Mouse (Mus musculus) hindbrain, embryonic 16.5 days (tissue): ENCODE measurements around the gene Prdm15. TPM values are rescaled to one million over a fixed set of nuclear protein-coding genes. Genes with fewer than 3 reads are reported as not detected.

Source experiments
- ATAC-seq: fragments of 200-750 bp; cut with Nextera tagmentation; 2 replicates; pipeline ENCODE4 v1.8.0; 2017; ENCODE audit warnings: moderate TSS enrichment, moderate library complexity
- H3K27ac ChIP-seq: fragments of 300-500 bp; sonication (generic); 2 replicates; pipeline ENCODE4 v1.5.1; 2014; ENCODE audit warnings: low read depth, mild to moderate bottlenecking, control low read depth, low read length, moderate library complexity
- H3K27me3 ChIP-seq: fragments of 300-500 bp; sonication (generic); replicated peaks from 2 replicates; pipeline ENCODE4 v1.6.1; 2014; ENCODE audit warnings: low read length; ENCODE audit not compliant: control insufficient read depth, insufficient read depth
- H3K36me3 ChIP-seq: fragments of 300-500 bp; sonication (generic); 2 replicates; pipeline ENCODE4 v1.6.1; 2014; ENCODE audit warnings: mild to moderate bottlenecking, low read length, moderate library complexity, mixed read lengths; ENCODE audit not compliant: control insufficient read depth, insufficient read depth
- H3K4me1 ChIP-seq: fragments of 300-500 bp; sonication (generic); 2 replicates; pipeline ENCODE4 v1.6.1; 2014; ENCODE audit warnings: low read depth, low read length; ENCODE audit not compliant: control insufficient read depth, insufficient read depth
- H3K4me2 ChIP-seq: fragments of 300-500 bp; sonication (generic); 2 replicates; pipeline ENCODE4 v1.6.1; 2014; ENCODE audit warnings: mild to moderate bottlenecking, low read length, control low read depth, moderate library complexity
- H3K4me3 ChIP-seq: fragments of 300-500 bp; sonication (generic); 2 replicates; pipeline ENCODE4 v1.5.1; 2014; ENCODE audit warnings: mild to moderate bottlenecking, low read length, control low read depth, moderate library complexity
- H3K9ac ChIP-seq: fragments of 300-500 bp; sonication (generic); 2 replicates; pipeline ENCODE4 v1.6.1; 2014; ENCODE audit warnings: low read depth, mild to moderate bottlenecking, control low read depth, low read length, moderate library complexity
- H3K9me3 ChIP-seq: fragments of 300-500 bp; sonication (generic); 2 replicates; pipeline ENCODE4 v1.6.1; 2014; ENCODE audit warnings: mild to moderate bottlenecking, low read length, moderate library complexity; ENCODE audit not compliant: control insufficient read depth
- WGBS: fragments of 180-500 bp; shearing (Covaris S2); extraction: QIAGEN DNeasy Blood & Tissue Kit; methylation state at CpG from one replicate; pipeline ENCODE4 v1.1.7; 2014; 5-methylcytosine and 5-hydroxymethylcytosine counted together
- polyA plus RNA-seq: library from polyadenylated mRNA; unstranded; fragments of >200 nt; fragmentation: Nextera tagmentation; extraction: Ambion mirVana; gene quantifications from 2 replicates; pipeline ENCODE4 v1.2.1, GENCODE M21; 2015

Gene Prdm15
- polyA plus RNA-seq, 1 experiment from 2014 or later, result 8.5 TPM

DNA sequence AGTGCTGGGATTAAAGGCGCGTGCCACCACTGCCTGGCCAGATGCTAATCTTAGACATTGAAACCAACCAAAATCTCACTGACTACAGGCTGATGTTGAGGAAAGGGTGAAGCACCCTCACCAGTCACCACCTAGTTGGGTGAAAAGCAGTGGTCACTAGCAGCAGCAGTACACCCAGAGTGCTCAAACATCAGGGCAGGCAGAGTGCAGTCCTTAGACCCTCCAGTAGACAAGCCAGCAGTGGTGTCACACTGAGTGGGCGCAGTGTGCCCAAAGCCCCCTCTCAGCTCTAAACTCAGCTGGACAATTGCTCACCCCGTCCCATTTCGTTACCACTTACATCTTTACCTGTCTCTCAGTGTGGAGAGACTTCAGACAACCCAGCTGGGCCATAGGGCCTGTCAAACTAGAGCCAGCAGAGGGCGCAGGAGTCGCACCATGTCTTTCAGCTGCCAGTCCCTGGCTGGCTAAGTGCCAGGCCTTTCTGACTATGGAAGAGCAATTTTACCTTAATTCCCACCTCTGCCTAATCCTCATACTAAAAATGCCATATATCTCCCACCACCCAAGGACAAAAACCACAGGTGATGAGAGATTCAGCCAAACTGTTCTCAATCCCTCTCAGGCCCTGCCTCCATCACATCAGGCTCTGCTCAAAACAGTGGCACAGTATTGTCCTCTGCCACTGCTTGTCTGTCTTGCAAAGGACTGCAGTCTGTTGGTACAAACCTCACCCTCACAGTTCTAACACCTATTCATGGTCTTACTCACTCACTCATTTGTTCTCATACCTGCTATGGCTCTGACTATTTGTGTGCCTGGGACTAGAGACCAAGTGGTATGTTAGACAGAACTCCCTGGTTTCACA is 46.7 kb downstream of the Prdm15 start:
- H3K4me1 ChIP-seq, result no peaks in the 10 kb centered on the region
- WGBS, result 74% methylated on average over 7 of the region's 7 CpGs
- no peaks in the 10 kb centered on the region for H3K9me3 ChIP-seq
- peak; percentile 74 for ATAC-seq
- peaks cover 52% of the 10 kb centered on the region for H3K36me3 ChIP-seq
- H3K27ac ChIP-seq, result no peak overlapping the region
- H3K4me3 ChIP-seq, result no peak overlapping the region
- no peaks in the 10 kb centered on the region for H3K27me3 ChIP-seq
- no peak overlapping the region for H3K9ac ChIP-seq
- H3K4me2 ChIP-seq, result no peak overlapping the region

DNA sequence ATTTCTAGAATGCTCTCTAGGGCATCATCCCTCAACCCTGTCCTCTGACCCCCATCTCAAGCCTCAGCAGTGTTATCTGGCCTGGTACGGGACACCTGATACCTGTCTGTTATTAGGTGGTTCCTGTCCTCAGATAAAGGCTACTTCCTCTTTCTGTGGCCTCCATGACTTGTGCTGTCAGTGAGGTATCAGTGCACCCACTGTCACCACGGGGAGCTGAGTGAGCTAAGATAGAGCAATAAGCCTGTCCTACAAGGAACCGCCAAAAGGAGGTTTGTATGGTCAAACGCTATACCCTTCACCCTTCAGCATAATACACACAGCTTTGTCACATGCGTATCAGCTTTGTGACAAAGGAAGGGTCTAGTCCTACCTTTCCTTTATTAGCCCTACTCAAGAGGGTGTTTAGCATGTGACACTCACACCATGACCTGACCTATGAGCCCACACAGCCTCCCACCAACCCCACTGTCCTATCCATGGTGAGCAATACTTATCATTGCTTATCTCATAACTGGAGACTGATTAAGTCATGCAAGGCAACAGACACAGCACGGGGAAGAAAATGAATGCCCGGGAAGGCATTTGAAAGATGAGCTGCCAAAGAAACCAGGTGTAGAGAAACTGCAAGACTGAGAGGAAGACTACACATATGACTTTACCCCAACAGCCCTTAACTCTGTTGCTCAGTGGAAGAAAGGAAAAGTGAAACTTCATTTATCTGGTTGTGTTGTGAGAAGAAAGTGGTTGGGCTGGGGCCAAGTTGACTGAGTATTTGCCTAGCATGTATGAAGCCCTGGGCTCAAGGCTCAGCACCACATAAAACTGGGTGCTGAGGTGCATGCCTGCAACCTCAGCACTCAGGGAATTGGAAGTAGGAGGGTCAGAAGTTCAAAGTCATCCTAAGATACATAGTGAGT is 53.4 kb downstream of the Prdm15 start:
- H3K27ac ChIP-seq, result no peak overlapping the region
- no peak for ATAC-seq
- H3K4me2 ChIP-seq, result no peak overlapping the region
- no peaks in the 10 kb centered on the region for H3K27me3 ChIP-seq
- H3K4me1 ChIP-seq, result no peaks in the 10 kb centered on the region
- H3K9me3 ChIP-seq, result no peaks in the 10 kb centered on the region
- 96% methylated on average over 7 of the region's 7 CpGs for WGBS
- H3K9ac ChIP-seq, result no peak overlapping the region
- H3K4me3 ChIP-seq, result no peak overlapping the region
- H3K36me3 ChIP-seq, result peaks cover 47% of the 10 kb centered on the region

DNA sequence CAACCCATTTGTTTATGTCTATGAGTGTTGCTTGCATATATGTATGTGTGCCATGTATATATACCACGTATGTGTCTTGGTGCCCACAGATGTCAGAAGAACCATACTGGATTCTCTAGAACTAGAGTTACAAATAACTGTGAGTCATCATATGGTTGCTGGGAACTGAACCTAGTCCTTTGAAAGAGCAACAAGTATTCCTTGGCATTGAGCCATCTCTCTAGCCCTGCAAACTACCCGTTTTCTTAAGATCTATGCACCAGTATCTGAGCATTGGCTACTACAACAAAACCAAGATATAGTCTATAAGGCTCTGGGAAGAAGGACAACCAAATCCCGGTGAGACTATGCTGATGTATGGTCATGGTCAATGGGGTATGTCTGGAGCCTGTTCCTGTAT is 54.4 kb downstream of the Prdm15 start:
- Histone ChIP-seq H3K4me3 (no peak overlapping the region), H3K9ac (no peak overlapping the region), H3K9me3 (no peaks in the 10 kb centered on the region), H3K27ac (no peak overlapping the region), H3K27me3 (no peaks in the 10 kb centered on the region), H3K36me3 (peaks cover 51% of the 10 kb centered on the region), H3K4me2 (no peak overlapping the region), H3K4me1 (no peaks in the 10 kb centered on the region)
- 91% methylated on average over 3 of the region's 3 CpGs for WGBS
- ATAC-seq, result no peak

DNA sequence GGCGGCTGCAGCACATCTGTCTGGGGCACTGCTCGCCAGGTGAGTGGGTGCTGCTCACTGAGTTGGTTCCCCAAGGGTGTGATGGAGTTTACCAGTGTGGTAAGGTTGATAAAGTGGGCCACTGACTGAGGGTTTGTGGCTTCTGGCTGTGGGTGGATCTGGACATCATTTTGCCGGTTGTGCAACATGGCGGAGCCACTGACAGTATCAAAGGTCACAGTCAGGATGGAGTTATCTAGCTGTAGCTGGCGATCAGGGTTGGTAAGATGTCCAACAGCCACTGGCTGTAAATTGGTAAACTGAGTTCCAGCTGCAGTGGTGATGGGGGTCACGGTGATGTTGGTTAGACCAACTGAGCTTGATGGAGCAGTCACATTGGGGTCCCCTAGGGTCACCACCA is 57.4 kb downstream of the Prdm15 start:
- Histone ChIP-seq H3K4me3 (no peak overlapping the region), H3K36me3 (peaks cover 44% of the 10 kb centered on the region), H3K27ac (no peak overlapping the region), H3K27me3 (no peaks in the 10 kb centered on the region), H3K4me2 (no peak overlapping the region), H3K4me1 (no peaks in the 10 kb centered on the region), H3K9ac (no peak overlapping the region), H3K9me3 (no peaks in the 10 kb centered on the region)
- 96% methylated on average over 6 of the region's 6 CpGs for WGBS
- ATAC-seq, result no peak

DNA sequence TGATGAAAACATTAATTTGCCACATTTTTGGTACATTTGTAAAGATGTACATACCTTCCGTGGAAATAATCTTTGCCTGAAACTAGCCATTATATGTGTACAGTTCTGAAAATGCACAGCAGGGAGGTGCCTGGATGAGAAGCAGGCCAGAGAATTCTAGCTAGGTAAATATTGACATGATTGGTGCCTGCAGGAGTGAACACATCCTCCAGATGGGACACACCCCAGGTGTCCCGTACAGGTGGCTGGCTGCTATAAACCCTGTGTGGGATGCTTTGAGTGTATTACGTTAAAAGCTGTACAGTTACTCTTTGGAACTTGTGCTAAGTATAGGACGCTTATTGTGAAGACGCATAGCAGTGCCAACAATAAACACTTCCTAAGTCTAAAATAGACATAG is 68.6 kb downstream of the Prdm15 start:
- Histone ChIP-seq H3K27me3 (no peaks in the 10 kb centered on the region), H3K36me3 (no peaks in the 10 kb centered on the region), H3K4me1 (peaks cover 3% of the 10 kb centered on the region; the same call in 1 of the 2 replicates), H3K27ac (no peak overlapping the region), H3K4me3 (no peak overlapping the region), H3K9ac (no peak overlapping the region), H3K4me2 (no peak overlapping the region), H3K9me3 (0 out of 2 replicates have a peak, but pooled peaks cover 2% of the 10 kb centered on the region)
- ATAC-seq, result no peak
- WGBS, result 88% methylated on average over 5 of the region's 5 CpGs

DNA sequence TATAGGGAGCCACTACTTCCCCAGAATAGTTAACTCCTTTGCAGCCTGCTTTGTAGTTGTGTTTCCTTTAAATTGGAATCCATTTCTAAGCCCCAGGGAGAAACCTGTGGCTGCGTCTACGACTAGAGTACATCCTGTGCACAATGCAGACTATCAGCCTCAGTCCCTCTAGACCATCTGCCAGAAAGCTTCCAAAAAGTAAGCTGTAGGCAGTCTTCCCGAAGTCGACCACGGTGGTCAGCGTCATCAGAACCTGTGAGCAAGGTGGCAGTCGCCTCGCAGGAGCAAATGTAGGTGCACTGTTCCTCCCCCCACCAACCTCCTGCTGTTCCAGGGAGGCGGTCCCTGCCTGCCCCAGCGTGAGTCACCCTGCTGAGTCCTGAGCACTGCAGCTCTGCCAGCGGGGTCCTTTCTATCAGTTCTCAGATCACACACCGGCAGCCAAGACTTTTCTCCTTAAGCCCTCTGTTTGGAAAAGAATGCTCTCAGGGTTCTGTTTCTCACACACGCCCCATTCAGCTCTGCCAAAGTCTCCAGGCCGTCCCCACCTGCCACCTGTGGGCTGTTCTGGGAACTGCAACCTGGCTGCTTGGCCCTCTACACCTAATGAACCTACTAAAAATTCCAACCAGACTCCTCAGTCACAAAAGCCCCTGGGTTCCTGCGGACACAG is 73.2 kb downstream of the Prdm15 start:
- ATAC-seq, result peak; percentile 74
- H3K9ac ChIP-seq, result peak overlapping the region; percentile 38; the same call in 1 of the 2 replicates
- H3K27me3 ChIP-seq, result no peaks in the 10 kb centered on the region
- H3K9me3 ChIP-seq, result 0 out of 2 replicates have a peak, but pooled peaks cover 2% of the 10 kb centered on the region
- 32% methylated on average over 15 of the region's 15 CpGs for WGBS
- H3K4me3 ChIP-seq, result peak overlapping the region; percentile 15; the same call in 1 of the 2 replicates
- no peak overlapping the region for H3K27ac ChIP-seq
- peak overlapping the region; percentile 50 for H3K4me2 ChIP-seq
- peaks cover 3% of the 10 kb centered on the region; the same call in 1 of the 2 replicates for H3K4me1 ChIP-seq
- no peaks in the 10 kb centered on the region for H3K36me3 ChIP-seq

DNA sequence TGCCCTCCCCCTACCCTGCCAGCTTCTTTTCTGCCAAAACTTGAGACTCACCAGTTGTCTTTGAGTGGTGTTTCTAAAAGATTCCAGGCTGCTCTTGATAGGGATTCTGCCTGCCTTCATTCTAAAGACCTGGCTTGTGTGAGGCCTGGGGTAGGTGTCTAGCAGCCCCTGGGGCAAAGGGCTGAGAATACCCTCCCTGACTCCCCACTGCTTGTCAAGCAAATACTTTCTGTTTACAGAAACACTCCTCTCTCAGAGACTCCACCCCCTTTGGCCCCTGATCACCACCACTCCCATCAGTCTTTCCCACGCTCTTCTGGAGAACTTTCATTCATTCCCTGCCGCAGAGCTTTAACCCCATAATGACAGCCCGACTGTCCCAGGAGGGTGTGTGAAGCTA is 85.1 kb downstream of the Prdm15 start:
- Histone ChIP-seq H3K9ac (no peak overlapping the region), H3K27me3 (peaks cover 23% of the 10 kb centered on the region), H3K9me3 (no peaks in the 10 kb centered on the region), H3K27ac (no peak overlapping the region), H3K4me3 (no peak overlapping the region), H3K4me2 (no peak overlapping the region), H3K36me3 (no peaks in the 10 kb centered on the region), H3K4me1 (peaks cover 12% of the 10 kb centered on the region)
- no peak for ATAC-seq
- WGBS, result 23% methylated on average over 3 of the region's 3 CpGs

DNA sequence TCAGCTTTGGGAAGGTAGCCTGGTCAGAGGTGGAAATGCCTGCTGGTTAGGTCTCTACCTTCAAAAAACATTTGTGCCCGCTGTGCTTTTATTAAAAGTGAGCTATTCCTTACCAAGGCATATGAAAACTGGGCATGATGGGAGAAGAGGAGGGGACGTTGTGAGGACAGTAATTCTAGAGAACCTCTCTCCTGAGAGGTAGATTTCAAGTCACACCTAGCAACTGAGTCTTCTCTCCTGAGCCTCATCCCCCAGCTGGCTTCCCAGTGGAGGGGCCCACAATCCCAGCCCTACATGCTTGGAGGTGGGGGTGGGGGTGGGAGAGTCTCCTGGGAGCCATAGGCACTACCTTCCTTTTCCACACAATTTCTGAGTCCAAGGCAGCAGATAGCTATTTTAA is 87.0 kb downstream of the Prdm15 start:
- Histone ChIP-seq H3K9ac (no peak overlapping the region), H3K27me3 (peaks cover 33% of the 10 kb centered on the region), H3K27ac (no peak overlapping the region), H3K36me3 (no peaks in the 10 kb centered on the region), H3K4me3 (no peak overlapping the region), H3K4me1 (peaks cover 12% of the 10 kb centered on the region), H3K4me2 (no peak overlapping the region), H3K9me3 (no peaks in the 10 kb centered on the region)
- ATAC-seq, result no peak
- 57% methylated on average over 2 of the region's 2 CpGs for WGBS
